Mouse (Mus musculus): Measurements from ENCODE around the gene Ntrk2.
A peak's percentile ranks its signal among the peaks of the same experiment; 100 is the strongest.

DNA sequence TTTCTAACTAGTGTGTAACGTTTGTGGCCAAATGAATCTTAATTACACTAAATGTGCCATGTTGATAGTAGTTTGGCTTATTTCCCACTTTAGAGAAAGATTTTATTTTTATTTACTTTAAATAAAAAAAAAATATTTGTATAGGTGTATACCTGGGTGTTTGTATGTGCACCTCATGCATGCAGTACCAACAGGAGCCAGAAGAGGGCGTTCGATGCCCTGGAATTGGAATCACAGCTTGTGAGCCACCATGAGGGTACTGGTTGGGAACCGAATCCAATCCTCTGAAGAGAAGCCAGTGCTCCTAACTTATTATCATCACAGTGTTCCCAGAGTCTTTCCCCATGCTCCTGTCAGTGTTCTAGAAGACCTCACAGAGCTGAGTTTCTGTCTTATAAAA lies 42.2 kb downstream of the Ntrk2 start:
- TF ChIP-seq CTCF (IDR thresholded peaks at IDR 0.05; ENCODE audit: low read depth, low read length) (peak; percentile 24; the same call in 1 of the 2 replicates), POLR2A (IDR thresholded peaks at IDR 0.05; ENCODE audit: extremely low read depth, insufficient read depth, low read length) (no peak)
